Mouse (Mus musculus) gastrocnemius, postnatal 4 days (tissue): ENCODE data around the gene Bfsp2. TPM values are rescaled to one million over a fixed set of nuclear protein-coding genes. Genes with fewer than 3 reads are reported as not detected.

ENCODE experiments used
- DNase-seq, 2 experiments: peaks; one replicate each; pipeline ENCODE4 v3.0.0; 2021 to 2022; ENCODE audit warnings: low spot score in 2 of 2, mixed read lengths in 2 of 2
- total RNA-seq, 2 experiments: library from RNA; stranded (reverse); gene quantifications; 2 replicates each; pipeline ENCODE4 v1.2.3; 2021

Bfsp2 gene
- total RNA-seq, 2 experiments from 2014 or later = 0.62 to 0.64 TPM

DNA sequence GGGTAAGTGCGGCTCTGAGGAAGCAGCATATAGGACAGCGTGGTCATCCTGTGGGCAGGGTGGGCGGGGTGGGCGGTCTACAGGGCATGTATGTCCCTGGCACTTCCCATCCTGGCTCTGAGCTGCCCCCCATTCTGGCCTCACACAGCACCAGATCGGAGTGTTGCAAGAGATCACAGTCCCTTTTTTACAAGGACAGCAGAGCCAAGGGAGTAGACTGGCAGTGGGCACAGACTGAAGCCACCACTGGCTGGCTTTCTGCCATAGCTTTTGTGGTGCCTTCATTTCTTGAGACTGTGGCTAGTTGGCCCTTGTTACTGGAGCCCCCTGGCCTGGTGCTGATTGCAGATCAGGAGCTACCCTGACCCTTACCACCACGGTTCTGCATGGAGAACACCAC, 6.0 kb upstream of the Bfsp2 start:
- no peak for DNase-seq

DNA sequence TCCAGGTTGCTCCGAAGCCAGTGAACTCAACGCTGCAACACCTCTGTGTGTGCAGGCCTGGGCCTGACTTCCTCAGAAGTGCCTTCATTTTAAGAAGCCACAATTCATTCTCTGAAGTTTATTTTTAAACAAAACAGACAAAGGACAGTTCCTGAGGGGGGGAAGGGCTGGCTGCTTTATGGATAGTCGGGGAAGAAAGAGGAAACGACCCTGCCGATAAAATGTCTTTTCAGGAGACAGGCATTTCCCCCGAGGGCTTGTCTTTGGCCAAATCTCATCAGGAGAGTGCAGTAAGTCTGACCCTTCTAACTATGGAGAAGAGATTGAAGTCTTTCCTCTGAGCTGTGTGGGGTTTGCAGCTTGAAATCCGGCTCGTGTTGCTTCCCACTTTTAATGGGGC, 5.4 kb upstream of the Bfsp2 start:
- DNase-seq = no peak

DNA sequence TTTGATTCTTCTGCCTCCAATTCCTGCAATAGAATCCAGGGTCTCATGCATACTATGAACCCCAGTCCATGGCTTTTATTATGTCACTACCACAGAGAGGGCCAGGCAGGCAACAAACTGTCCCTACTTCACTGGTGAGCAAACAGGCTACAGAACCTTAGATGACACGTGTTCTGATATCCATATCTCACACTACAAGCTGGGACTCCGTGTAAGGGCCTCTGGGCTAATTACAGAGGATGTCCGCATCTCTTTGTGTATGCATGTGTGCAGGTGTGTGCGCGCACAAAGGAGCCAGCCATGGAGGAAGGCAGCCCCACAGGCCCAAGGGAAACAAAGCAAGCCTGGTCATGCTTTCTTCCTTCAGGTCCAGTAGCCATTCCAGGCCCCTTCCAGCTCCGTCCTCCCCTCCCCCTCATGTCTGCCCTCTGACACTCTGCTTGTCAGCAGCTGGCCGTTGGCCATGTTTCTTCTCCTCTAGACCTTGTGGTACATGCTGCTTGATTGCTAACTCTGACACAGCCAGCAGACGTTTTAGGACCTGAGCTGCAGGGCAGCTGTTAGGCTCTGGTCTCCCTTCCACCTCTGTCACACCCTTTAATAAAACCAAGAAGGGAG, 492 bp upstream of the Bfsp2 start:
- DNase-seq = no peak

DNA sequence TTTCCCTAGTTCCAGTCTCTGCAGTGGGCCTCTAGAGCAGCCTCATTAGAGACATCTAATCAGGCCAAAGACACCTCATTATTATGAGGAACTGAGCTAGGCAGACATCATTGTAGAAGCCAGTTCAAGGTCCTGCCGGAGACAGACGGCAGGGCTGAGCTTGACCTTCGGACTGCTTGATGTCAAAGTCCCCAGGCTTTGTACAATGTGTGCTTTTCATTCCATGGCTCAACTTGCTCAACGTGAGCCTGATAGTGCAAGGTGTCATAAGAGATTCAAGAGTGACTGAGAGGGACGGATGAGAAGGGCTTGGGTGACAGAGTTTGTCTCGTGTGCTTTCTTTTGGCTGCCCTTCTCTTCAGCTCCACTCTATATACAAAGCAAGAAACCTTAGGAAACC, 4.8 kb downstream of the Bfsp2 start:
- no peak for DNase-seq

DNA sequence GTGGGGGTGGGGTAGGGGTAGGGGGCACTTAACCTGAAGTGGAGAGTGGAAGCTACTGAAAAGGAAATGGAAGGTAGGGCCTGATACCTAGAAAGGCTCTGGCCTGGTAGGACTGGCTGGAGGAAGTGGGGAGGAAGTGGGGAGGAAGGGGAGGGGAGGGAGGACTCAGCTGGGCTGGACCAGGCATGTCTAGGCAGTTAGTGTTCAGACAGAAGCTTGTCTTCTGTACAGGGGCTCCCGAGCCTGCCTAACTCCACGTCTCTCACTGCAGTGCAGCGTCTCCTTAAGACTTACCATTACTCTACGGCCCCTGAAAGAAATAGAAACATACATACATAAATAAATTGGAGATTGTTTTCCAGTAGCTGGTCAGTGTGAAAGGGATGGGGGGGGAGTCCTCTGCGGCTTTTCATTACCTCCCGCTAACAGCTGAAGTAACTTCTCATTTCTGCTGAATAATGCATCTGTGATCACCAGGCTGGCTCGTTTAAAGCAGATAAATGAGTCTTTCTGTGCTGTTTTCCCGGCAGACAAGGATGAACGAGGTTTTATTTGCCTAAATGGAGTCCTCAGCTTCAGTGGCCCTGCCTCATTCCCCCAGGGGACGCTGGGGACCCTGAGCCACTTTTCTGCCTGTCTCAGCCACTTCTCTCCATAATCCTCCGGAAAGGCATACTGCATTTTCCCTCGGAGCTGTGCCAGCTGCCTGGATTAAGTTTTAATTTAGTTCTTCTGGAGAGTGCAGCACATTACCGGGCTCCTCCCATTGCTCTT, 6.1 kb downstream of the Bfsp2 start:
- no peak for DNase-seq

DNA sequence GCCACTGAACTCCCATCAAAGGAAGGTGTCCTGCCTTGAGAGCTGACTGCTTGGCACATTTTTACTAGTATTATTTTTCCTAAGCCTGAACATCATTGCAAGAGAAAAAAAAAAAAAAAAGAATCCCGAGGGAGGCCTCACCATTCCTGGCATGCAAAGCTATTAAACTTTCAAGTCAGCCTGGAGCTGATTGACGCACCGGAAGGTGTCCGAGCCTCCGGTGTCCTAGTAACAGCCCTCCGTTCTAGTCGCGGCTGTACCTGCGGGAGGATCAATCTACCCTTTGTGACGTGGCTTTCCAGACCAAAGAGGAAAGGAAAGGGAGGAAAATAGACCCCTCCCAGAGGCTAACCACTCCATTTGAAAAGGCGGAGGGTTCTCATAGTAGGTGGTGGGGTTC, 8.4 kb downstream of the Bfsp2 start:
- DNase-seq = no peak

DNA sequence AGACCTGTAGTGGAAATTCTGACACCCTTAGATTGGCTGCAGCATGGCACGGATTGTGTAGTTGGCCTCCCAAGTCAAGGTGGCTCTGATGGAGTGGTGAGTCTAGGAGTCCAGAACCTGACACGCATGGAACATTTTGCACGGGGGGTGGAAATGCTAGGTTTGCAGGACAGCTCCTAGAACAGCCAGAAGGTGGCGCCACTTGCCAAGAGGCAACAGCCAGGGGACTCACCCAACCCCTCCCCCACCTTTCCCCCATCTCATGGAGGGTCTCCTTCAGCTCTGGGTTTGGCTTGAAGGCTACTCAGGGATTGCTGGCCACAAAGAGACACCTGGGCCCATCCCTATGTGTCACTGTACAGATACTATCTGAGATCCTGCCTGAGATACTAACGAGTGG, 10.7 kb downstream of the Bfsp2 start:
- no peak for DNase-seq

DNA sequence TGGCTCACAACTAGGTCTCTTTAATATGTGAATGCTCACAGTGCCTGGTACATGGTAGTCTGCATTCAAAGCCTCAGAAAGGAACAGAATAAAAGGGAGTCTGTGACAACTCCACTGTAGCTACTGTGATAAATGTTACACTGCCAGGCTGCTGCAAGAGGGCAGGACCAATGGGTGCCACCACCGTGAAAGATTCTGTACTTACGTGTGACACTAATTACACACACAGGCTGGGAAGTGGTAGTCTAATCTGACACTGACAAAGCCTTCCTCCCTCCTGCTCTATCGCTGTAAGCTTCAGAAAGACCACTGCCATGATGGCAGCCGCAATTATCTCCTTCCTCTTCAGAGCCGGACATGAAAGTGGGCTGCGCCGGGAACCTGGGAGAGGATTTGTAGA, 11.3 kb downstream of the Bfsp2 start:
- DNase-seq = no peak

DNA sequence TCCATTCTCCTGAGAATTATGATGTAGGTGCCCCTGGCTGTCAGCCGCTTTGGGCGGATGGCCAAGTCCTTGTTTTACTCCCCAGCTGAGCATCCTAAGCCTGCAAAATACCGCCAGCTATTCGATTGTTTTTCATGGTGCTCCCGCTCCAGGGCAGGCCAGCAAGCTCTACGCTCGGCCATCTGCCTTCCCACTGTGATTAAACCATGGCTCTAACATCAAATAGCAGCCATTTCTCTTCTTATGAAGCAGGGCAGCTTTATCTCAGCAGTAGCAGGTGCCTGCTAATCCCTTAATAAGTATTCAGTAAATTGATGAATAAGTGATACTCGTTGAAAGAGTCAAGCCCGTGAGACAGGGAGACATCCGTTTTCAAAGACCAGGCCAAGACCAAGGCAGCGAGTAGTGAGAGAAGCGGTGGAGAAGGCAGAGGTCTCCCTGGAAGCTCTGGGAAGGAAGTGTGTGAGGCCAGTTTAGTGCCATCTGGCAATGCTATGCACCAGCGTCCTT, 14.5 kb downstream of the Bfsp2 start:
- DNase-seq = no peak

DNA sequence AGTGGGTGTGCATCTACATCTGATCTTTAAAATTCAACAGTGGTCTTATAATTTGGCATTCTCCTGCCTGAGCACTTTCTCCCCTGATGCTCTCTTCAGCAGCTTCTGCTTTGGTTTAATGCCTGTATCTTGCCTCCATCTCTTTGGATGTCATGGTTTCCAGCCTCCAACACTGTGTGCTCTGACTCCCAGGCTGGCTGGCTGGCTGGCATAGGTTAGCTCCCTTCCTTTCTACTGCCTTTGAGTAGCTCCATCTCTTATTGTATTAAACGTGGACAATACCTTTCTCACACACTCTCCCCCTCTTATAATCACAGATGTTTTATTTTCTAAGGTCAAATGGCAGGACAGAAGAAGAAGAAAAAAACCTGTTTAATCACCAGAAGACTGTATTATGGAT, 14.9 kb downstream of the Bfsp2 start:
- DNase-seq = no peak

DNA sequence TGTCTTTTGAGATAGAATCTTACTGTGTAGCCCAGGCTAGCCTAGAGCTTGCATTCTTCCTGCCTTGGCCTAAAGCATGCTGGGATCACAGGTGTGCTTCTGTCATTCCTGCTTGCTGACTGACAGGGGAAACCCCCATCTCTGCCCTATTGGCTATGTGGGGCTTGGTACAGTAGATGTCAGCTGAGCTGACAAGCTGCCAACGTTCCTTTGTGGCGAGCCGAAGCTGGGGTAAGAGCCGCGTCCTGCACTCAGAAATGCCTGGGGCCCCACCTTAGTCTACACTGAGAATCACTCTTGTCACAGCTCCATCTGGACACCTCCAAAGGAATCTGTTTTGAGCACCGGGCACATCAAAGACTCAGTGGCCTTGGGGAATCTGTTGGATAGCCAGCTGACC, 16.4 kb downstream of the Bfsp2 start:
- DNase-seq = no peak

DNA sequence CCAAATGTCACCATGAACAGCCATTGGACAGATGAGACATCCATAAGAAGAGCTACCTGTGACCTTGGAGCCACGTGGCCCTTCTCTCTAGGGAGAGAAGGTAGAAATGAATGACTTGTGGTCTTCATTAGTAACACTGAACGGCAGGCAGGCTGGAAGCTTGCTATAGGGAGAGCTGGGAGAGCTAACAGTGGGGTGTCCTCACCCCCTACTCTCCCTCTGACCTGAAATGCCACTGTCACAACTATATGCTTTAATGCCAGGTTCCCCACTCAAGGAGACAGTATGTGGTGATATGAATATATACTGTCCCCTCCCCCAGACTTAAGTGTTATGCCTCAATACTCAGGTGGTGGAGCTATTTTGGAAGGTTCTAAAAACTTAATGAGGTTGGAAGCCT, 20.4 kb downstream of the Bfsp2 start:
- no peak for DNase-seq

DNA sequence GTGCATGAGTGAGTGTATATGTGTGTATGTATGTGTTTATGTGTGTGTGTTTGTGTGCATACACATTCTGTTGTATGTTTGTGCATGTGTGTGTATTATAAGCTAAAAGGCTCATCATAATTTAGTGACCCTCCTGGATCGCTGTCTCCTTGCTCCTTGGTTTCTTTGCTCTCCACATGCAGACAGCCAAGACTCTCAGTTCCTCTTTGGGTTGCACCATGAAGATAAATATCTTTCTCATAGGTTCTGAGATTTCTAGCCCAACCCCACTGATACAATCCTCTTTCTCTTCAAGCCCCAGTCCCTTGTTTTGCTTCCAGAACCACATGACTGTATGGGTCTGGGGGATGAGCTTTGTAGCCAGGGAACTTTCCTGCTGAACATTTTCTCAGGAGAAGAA, 20.9 kb downstream of the Bfsp2 start:
- no peak for DNase-seq

DNA sequence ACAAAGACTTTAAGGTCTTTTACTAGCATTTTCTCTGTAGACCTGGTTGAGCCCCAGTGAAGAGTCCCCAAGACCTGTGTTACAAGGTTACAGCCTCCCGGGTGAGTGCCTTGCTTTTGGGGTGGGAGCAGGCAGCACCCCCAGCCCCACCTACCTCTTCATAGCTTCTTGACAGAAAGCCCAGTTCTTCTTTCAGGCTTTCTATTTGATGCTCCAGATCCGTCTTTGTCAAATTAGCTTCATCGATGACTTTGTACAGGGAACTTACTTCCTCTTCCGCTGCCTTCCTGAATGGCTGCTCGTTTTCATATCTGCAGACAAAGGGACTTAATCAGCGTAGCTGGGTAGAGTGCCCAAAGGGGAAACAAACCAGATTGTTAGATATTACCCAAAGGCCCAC, 30.6 kb downstream of the Bfsp2 start:
- no peak for DNase-seq

DNA sequence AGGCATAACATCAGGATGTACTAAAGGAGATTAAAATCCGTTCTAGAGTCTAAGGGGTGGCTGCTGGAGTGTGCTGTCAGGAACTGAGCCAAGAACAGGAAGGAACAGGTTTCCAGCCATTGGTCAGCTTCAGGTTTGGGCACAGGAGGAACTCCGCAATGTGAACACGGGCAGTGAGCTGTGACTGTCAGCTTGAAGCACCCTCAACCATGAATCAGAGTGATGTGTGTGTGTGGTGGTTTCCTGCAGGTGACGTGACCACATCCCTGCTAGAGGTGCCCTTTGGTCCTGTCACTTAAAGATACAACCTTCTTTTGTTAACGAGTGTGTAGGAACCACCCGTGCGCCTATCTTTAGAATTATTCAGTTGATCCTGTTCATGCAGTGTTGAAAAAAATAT, 31.1 kb downstream of the Bfsp2 start:
- DNase-seq = no peak

DNA sequence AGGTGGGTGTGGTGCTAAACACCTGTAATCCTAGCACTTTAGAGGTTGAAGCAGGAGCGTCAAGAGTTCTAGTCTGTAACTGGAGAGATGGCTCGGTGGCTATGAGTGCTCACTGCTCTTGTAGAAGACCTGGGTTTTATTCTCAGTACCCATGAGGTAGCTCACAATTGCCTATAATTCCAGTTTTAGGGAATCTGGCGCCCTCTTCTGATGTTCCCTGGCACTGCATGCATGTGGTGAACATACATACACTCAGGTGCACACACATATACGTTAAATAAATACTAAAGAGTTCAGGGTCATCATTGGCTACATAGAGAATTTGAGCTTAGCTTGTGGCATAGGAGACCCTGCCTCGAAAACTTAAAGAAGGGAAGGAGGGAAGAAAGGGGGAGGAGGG, 35.6 kb downstream of the Bfsp2 start:
- DNase-seq = no peak

DNA sequence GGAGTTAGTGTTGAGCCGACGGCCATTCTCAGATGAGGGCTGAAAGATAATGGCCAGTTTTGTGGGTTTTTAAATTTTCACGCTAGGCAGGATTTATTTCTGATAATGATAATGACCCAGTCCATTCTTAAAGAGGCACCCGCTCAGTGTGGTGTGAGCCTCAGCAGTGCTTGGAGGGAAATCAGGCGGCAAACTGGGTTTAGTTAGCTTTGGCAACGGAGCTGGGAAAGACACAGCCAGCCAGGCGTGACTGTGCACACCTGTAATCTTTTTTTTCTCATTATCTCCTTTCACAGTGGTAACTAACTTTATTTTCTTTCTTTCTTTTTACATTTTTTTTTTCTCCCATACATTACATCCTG, 36.4 kb downstream of the Bfsp2 start:
- DNase-seq = no peak

DNA sequence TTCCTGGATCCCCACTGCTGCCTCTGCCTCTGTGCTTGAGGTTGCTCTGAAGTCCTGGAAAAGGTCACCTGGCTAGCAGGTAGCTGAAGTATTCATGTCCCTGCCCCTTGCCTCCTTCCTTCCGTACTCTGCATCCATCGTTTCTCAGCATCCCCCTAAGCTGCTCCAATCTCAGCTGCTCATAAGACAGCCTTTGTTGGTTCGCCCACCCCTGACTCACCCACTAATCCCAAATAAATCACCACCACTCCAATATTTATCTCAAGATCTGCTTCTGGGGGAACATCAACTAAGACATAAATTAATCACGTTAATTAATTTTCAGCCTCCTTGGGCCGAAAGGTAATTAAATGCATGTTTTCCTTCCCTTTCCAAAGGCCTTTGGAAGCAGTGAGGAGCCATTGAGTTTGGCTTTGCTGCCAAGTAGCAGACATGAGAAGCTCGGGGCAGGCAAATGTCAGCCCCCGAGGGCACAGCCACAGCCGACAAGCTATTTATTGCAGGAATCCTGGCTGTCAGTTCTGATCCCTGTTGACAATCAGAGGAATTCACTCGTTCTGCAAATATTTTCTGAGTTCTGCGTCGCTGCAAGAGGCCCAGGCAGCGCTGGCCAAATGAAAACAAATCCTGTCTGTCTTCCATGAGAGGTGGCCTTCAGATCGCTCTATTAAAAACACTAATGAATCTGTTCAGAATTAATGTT, 36.9 kb downstream of the Bfsp2 start:
- DNase-seq = no peak

DNA sequence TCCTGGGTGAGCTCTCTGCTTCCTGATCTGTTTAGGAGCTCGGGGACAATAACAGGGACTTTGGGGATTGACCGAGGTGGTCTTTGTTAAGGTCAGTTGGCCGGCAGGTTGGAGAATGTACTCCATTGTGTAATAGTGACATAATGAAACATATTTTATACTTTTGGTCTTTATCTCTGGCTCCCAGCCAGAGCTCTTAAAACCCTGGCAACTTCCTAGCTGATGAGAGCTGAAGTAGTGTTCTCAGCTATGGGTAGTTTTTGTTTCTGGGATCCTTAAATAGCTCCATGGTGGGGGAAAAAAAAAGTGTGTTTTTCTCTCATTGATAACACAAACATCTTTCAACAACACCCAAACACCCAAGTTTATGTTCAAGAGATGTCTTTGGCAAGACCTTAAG, 39.6 kb downstream of the Bfsp2 start:
- no peak for DNase-seq

DNA sequence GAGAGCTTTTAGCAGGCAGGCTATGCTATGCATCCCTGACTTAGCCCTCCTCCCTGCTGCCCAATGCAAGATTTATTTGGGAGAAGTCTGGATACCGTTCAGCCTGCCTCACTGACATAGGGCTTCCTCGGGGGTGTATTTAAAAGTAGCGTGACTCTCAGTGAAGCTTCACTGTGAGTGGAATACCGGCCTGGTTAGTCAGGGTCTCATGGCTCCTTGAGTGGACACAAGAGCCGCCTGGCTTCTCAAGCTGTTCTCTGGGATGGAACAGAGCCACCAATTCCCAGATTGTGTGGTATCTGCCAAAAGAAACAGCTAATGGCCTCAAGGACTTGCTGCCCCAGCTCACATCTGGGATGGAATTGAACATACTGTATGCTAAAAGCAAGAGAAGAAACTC, 43.1 kb downstream of the Bfsp2 start:
- peak in 1 of 2 experiments; percentile 28 for DNase-seq

DNA sequence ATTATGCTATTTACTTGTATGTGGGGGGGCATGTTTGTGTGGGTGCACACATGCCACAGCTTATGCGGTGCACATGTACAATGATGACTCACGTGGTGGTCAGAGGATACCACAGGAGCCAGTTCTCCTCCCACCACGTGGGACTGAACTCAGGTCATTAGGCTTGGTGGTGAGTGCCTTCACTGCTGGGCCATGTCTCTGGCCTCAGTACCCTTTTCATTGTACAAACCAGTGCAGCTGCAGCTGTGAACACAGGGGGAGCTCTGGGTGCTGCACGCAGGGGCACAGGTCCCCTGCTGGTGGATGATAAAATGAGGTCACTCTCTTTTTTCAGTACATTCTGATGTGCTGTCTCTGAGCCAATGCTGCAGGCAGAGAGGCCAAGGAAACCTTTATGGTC, 46.1 kb downstream of the Bfsp2 start:
- DNase-seq = no peak

DNA sequence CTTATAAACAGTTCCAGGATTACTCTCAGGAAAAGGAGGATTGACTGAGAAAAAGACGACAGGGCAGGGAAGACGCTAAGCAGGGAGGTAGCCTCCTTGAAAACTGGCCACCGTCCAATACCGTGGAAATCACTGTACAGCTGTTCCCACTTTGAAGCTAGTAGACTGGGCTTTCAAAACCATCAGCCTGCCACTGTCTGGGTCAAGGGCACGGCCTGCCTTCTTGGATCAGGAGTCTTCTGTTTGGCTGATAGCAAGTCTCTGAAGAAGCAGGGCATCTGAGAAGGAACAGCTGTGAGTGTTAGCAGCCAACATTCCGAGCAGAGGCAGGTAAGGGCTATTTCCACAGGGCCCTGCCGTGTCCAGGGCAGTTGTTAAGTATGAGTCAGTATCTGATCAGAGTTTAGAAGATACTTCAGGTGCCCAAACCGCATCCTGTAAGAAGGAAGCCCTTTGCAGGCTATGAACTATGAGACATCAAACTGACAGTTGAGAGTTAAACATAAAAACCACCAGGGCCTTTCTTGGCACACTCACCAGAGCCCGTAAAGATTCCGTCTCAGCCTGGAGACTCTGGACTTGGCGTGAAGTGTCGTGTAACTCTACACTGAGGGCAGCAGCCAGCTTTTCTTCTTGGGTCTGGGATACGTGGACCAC, 48.0 kb downstream of the Bfsp2 start:
- peak in 1 of 2 experiments; percentile 46 for DNase-seq
